In the genomic region with DNA sequence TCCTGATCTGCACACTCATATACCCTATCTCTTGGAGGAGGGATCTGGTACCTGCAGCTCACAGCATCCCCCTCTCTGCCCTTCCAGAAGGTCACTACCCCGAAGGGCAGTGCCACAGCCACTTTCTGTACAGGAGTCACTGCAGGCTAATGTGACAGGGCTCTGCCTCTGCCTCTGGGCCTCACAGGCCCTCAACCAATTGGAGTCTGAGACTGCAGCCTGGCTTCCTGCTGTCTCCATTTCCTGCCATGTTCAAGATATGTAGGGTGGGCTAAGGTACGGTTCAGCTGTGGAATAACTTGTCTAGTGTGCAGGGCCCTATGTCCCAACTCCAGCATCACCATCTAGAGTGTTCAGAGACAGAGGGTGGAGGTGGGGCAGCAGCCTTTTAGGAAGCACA, we compare ENCODE assay signal across 11 mouse cellular contexts.
"Had no signal": no experiment of that assay in that cellular context is flagged by ENCODE, and none has a peak within 500 bp of the region (broad histone marks: within the 10 kb centered on the region; RNA-seq: fewer than 3 reads in every experiment).

No protein-coding gene starts in this region.

- ATAC-seq: intestine, embryonic 15.5 days had no signal

- H3K4me3 ChIP-seq: intestine, embryonic 15.5 days; kidney, embryonic 15.5 days; liver, embryonic 13.5 days had no signal

- H3K9me3 ChIP-seq: intestine, embryonic 15.5 days; kidney, embryonic 15.5 days; liver, embryonic 13.5 days had no signal

- DNase-seq: kidney, adult 11 months; kidney, adult 8-10 months; kidney, postnatal 10 days; kidney, postnatal 36 days; liver, embryonic 13.5 days; lung, adult 2 months; lung, postnatal 14 days; midbrain, embryonic 14.5 days had no signal

- H3K9ac ChIP-seq: intestine, embryonic 15.5 days; kidney, embryonic 15.5 days; liver, embryonic 13.5 days had no signal

- H3K4me2 ChIP-seq: intestine, embryonic 15.5 days; kidney, embryonic 15.5 days; liver, embryonic 13.5 days; midbrain, embryonic 11.5 days had no signal

- H3K27ac ChIP-seq: intestine, embryonic 15.5 days; kidney, embryonic 15.5 days; liver, embryonic 13.5 days had no signal

- H3K27me3 ChIP-seq: intestine, embryonic 15.5 days; kidney, embryonic 15.5 days; liver, embryonic 13.5 days had no signal

- H3K4me1 ChIP-seq: liver, embryonic 13.5 days had no signal
